Mouse (Mus musculus): ENCODE measurements around the gene H2-T24. TPM values are rescaled to one million over a fixed set of nuclear protein-coding genes. Genes with fewer than 3 reads are reported as not detected.
A peak's percentile ranks its signal among the peaks of the same experiment; 100 is the strongest.

Gene H2-T24
- total and polyA plus RNA-seq, 3 experiments: 14.1 to 25.9 TPM; not detected in 1

DNA sequence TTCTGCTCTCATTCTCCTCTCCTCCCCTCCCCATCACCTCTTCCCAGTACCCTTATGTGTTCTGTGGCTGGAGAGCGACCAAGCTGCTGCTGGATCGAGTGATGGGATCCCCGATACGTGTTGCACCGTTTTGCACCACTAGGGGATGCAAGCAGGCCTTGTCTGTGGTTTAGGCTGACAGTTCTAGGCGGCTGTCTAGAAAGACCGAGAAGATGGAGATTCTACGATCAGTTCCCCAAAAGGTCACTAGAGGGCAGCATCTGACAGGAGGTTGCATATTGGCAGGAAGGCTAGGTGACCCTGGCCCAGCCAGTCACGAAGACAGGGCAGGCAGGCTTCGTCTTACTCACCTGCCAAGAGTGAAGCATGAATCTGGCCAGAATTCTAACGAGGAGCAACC lies 23.4 kb downstream of the H2-T24 start (continued):
- peak; percentile 48; the same call in 1 of the 2 replicates for TF ChIP-seq RCOR1 (IDR thresholded peaks at IDR 0.05; ENCODE audit: low read depth, low read length)
- TF ChIP-seq ZNF384 (IDR thresholded peaks at IDR 0.05; ENCODE audit: low read depth, low read length): 0 out of 2 replicates have a peak, but pooled peaks have one; percentile 32
- TF ChIP-seq EP300 (IDR thresholded peaks at IDR 0.05; ENCODE audit: low read depth in 1 of 2, low read length in 2 of 2): no peak; a peak in 2 of 4 replicates
- no peak for TF ChIP-seq ZKSCAN1 (IDR thresholded peaks at IDR 0.05; ENCODE audit: low read depth, low read length)
- 0 out of 4 replicates have a peak, but pooled peaks of 1 of the 2 experiments have one; percentile 36 for TF ChIP-seq POLR2A (IDR thresholded peaks at IDR 0.05; ENCODE audit: control insufficient read depth in 1 of 2, insufficient read depth in 1 of 2, low read depth in 1 of 2, low read length in 2 of 2, poor library complexity in 1 of 2)
- TF ChIP-seq CTCF (IDR thresholded peaks at IDR 0.05 in 2 of 3, conservative IDR thresholded peaks at IDR 0.05 in 1 of 3; ENCODE audit: control insufficient read depth in 1 of 3, insufficient read depth in 1 of 3, low read depth in 2 of 3, low read length in 3 of 3, poor library complexity in 1 of 3, severe bottlenecking in 1 of 3): peak; percentile 64 to 100 (median 100)
- 0 out of 2 replicates have a peak, but pooled peaks have one; percentile 40 for TF ChIP-seq MYC (IDR thresholded peaks at IDR 0.05; ENCODE audit: low read depth, low read length)
- peak; percentile 98 for TF ChIP-seq SIN3A (IDR thresholded peaks at IDR 0.05; ENCODE audit: low read length)
- no peak for TF ChIP-seq TCF12 (IDR thresholded peaks at IDR 0.05; ENCODE audit: low read depth, low read length)
- TF ChIP-seq SMC3 (IDR thresholded peaks at IDR 0.05; ENCODE audit: low read depth, low read length): peak; percentile 100
- TF ChIP-seq MYB (IDR thresholded peaks at IDR 0.05; ENCODE audit: low read depth, low read length): no peak
- no peak for TF ChIP-seq UBTF (IDR thresholded peaks at IDR 0.05; ENCODE audit: borderline replicate concordance, insufficient read depth, low read depth, low read length)
- TF ChIP-seq TAL1 (IDR thresholded peaks at IDR 0.05; ENCODE audit: low read length): no peak
- no peak for TF ChIP-seq E2F4 (IDR thresholded peaks at IDR 0.05; ENCODE audit: borderline replicate concordance, low read depth, low read length)
- 0 out of 2 replicates have a peak, but pooled peaks have one; percentile 23 for TF ChIP-seq BHLHE40 (IDR thresholded peaks at IDR 0.05; ENCODE audit: borderline replicate concordance, low read depth, low read length)
- peak; percentile 57 for TF ChIP-seq MAZ (IDR thresholded peaks at IDR 0.05; ENCODE audit: low read depth, low read length)

DNA sequence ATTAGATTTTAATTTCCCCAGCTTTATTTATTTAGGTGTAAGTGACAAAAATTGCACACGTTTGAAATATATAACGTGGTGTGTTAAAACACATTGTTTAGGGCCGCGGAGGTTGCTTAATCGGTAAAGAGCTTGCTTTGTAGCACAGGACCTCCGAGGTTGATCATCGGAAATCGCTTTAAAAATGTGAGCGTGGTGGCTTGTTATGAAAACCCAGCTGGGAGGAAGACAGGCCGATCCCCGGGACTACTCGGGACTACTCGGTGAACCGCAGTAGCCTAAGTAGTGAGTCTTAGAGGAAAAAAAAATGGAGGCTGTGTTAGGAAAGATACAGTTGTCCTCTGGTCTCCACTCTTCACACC lies 25.5 kb downstream of the H2-T24 start:
- peaks cover 34% of the 10 kb centered on the region for H3K79me2 ChIP-seq (ENCODE audit: control insufficient read depth, insufficient read depth, low read length, poor library complexity)
- H3K27ac ChIP-seq (ENCODE audit: control insufficient read depth, low read depth, low read length): peak overlapping the region; percentile 96
- peak; percentile 62 for DNase-seq (ENCODE audit: low read depth, low spot score)
- no peaks in the 10 kb centered on the region for H3K27me3 ChIP-seq (ENCODE audit: control insufficient read depth in 1 of 2, insufficient read depth in 2 of 2, low read length in 2 of 2)
- no peak for TF ChIP-seq RCOR1 (IDR thresholded peaks at IDR 0.05; ENCODE audit: low read depth, low read length)
- no peak for TF ChIP-seq NRF1 (IDR thresholded peaks at IDR 0.05; ENCODE audit: insufficient read depth, low read depth, low read length, poor library complexity, severe bottlenecking)
- TF ChIP-seq GATA1 (IDR thresholded peaks at IDR 0.05; ENCODE audit: low read depth, low read length): no peak
- no peaks in the 10 kb centered on the region for H3K9me3 ChIP-seq (replicated peaks; ENCODE audit: insufficient read depth, low read length)
- H3K36me3 ChIP-seq (ENCODE audit: control insufficient read depth in 1 of 2, insufficient read depth in 2 of 2, low read length in 2 of 2): peaks cover 0 to 23% of the 10 kb centered on the region in 2 experiments; a peak in 3 of 4 replicates
- peak overlapping the region; percentile 90 for H3K9ac ChIP-seq (ENCODE audit: control insufficient read depth, low read depth, low read length, poor library complexity, severe bottlenecking)
- peaks cover 14 to 15% of the 10 kb centered on the region in 2 experiments for H3K4me1 ChIP-seq (ENCODE audit: control insufficient read depth in 1 of 2, insufficient read depth in 2 of 2, low read length in 2 of 2)
- peak overlapping the region; percentile 73 to 96 for H3K4me3 ChIP-seq (ENCODE audit: control insufficient read depth in 1 of 2, insufficient read depth in 1 of 2, low read depth in 2 of 2, low read length in 2 of 2)

Measured in MEL (cell line).